Mouse (Mus musculus): ENCODE data around the gene Patj. TPM values are rescaled to one million over a fixed set of nuclear protein-coding genes. Genes with fewer than 3 reads are reported as not detected.

Patj gene
- polyA plus RNA-seq, 1 experiment from 2014 or later = 6.8 TPM

DNA sequence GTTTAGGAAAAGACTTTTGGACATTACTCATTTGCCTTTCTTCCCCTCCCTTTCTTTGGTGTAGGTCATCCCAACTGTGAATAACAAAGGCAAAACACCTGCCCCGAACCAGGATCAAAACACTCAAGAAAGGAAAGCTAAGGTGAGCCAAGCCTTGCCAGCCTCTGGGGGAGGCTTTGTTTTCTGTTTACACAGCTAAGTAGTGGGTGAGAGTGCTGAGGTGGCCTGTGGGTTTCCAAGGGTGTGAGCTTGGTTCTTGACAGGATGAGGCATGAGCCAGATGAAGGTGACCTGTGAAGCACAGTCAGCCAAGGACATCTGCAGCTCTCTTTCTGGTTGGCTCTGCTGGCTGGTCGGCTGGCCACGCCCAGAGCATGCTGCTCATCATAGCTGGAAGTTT lies 139.9 kb downstream of the Patj start:
- Histone ChIP-seq H3K27ac (no peak overlapping the region), H3K27me3 (replicated peaks) (no peaks in the 10 kb centered on the region), H3K9ac (no peak overlapping the region), H3K4me2 (replicated peaks) (no peak overlapping the region), H3K4me3 (no peak overlapping the region), H3K4me1 (no peaks in the 10 kb centered on the region), H3K36me3 (no peaks in the 10 kb centered on the region), H3K9me3 (no peaks in the 10 kb centered on the region)
- 82% methylated on average over 3 of the region's 3 CpGs for WGBS
- no peak for ATAC-seq (ENCODE audit: low FRiP score, low read depth)

DNA sequence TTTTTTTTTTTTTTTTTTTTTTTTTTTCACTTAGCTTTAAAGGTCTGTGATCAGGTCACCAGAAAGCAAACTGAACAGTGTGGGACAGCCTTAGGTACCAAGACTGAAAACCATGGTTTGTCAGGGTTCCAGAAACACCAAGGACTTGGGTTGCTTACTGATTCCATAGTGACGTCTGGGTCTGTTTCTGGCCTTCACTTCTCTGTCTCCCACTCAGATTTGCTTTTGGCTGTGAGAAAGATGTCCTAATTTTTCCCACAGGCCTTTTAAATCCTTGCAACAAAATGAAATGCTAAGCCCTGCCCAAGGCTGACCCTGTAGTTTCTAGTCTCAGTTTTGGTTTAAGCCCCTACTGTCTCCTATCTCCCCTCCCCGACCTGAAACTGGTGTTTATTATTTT lies 146.0 kb downstream of the Patj start:
- no peak overlapping the region for H3K27ac ChIP-seq
- no peaks in the 10 kb centered on the region for H3K9me3 ChIP-seq
- ATAC-seq (ENCODE audit: low FRiP score, low read depth) = no peak
- H3K4me1 ChIP-seq = peaks cover 4% of the 10 kb centered on the region; the same call in 1 of the 2 replicates
- WGBS = 82% methylated on average over 2 of the region's 2 CpGs
- no peaks in the 10 kb centered on the region for H3K27me3 ChIP-seq (replicated peaks)
- no peak overlapping the region for H3K9ac ChIP-seq
- no peaks in the 10 kb centered on the region for H3K36me3 ChIP-seq
- H3K4me3 ChIP-seq = no peak overlapping the region
- no peak overlapping the region for H3K4me2 ChIP-seq (replicated peaks)

GRCm38 (mm10) chr4:98543001-98543400 lies 147.4 kb downstream of the Patj start:
- no peak overlapping the region for H3K4me3 ChIP-seq
- no peaks in the 10 kb centered on the region for H3K9me3 ChIP-seq
- 72% methylated on average over 3 of the region's 3 CpGs for WGBS
- H3K27me3 ChIP-seq (replicated peaks) = no peaks in the 10 kb centered on the region
- no peak overlapping the region for H3K27ac ChIP-seq
- no peak overlapping the region for H3K4me2 ChIP-seq (replicated peaks)
- no peak for ATAC-seq (ENCODE audit: low FRiP score, low read depth)
- H3K9ac ChIP-seq = no peak overlapping the region
- H3K4me1 ChIP-seq = peaks cover 10% of the 10 kb centered on the region
- no peaks in the 10 kb centered on the region for H3K36me3 ChIP-seq

- Histone ChIP-seq H3K36me3 (no peaks in the 10 kb centered on the region), H3K9ac (no peak overlapping the region), H3K4me3 (no peak overlapping the region), H3K27ac (no peak overlapping the region), H3K4me1 (peaks cover 10% of the 10 kb centered on the region), H3K4me2 (replicated peaks) (no peak overlapping the region), H3K9me3 (no peaks in the 10 kb centered on the region), H3K27me3 (replicated peaks) (no peaks in the 10 kb centered on the region)
- 29% methylated on average over 1 of the region's 1 CpGs for whole genome bisulfite sequencing
- ATAC-seq (ENCODE audit: low FRiP score, low read depth) = no peak
Measured at GRCm38 (mm10) chr4:98545376-98545775, 149.8 kb downstream of the Patj start.

- H3K36me3 ChIP-seq = no peaks in the 10 kb centered on the region
- no peak overlapping the region for H3K9ac ChIP-seq
- no peak for ATAC-seq (ENCODE audit: low FRiP score, low read depth)
- peaks cover 10% of the 10 kb centered on the region for H3K4me1 ChIP-seq
- no peak overlapping the region for H3K4me2 ChIP-seq (replicated peaks)
- H3K27ac ChIP-seq = no peak overlapping the region
- H3K9me3 ChIP-seq = no peaks in the 10 kb centered on the region
- no peak overlapping the region for H3K4me3 ChIP-seq
- 46% methylated on average over 12 of the region's 12 CpGs for WGBS
- H3K27me3 ChIP-seq (replicated peaks) = no peaks in the 10 kb centered on the region
Measured at GRCm38 (mm10) chr4:98546456-98547176, 151.0 kb downstream of the Patj start.

DNA sequence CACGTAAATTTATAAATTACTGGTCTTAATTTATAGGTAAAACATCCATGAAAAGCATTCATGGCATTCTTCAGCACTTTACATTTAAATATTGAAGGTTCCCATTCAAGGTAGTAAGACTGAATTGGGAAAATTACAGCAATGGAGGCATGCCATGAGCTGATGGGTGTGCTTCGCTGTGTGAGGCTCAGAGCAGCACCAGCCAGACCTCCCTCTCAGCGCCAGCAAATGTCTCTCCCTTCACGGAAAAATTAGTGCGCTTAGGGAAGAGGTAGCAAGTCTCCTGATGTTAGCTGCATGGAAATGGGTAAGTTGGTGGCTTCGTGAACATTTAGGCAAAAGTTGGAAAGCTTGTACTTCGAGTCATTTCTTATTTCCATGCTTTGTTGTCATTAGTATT lies 153.9 kb downstream of the Patj start:
- no peak overlapping the region for H3K9ac ChIP-seq
- 86% methylated on average over 7 of the region's 7 CpGs for WGBS
- no peaks in the 10 kb centered on the region for H3K27me3 ChIP-seq (replicated peaks)
- H3K36me3 ChIP-seq = no peaks in the 10 kb centered on the region
- H3K9me3 ChIP-seq = no peaks in the 10 kb centered on the region
- no peak overlapping the region for H3K4me2 ChIP-seq (replicated peaks)
- H3K4me3 ChIP-seq = no peak overlapping the region
- no peak for ATAC-seq (ENCODE audit: low FRiP score, low read depth)
- H3K4me1 ChIP-seq = peaks cover 10% of the 10 kb centered on the region
- H3K27ac ChIP-seq = no peak overlapping the region

DNA sequence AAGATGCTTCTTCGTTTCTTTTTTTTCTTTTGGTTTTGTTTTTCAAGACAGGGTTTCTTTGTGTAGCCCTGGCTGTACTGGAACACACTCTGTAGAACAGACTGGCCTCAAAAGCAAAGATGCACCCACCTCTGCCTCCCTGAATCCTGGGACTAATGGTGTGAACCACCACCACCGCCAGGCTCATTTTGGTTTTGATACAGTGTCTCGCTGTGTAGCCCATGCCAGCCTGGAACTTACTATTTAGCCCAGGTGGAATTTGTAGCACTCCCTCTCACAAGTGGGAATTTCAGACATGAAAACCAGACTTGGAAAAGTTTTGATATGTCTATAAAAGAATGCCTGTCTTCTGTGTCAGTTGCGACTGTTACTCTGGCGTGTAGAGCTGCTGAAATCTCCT lies 154.5 kb downstream of the Patj start:
- no peak for ATAC-seq (ENCODE audit: low FRiP score, low read depth)
- H3K36me3 ChIP-seq = no peaks in the 10 kb centered on the region
- no peaks in the 10 kb centered on the region for H3K9me3 ChIP-seq
- H3K4me2 ChIP-seq (replicated peaks) = no peak overlapping the region
- H3K4me3 ChIP-seq = no peak overlapping the region
- H3K27me3 ChIP-seq (replicated peaks) = no peaks in the 10 kb centered on the region
- H3K27ac ChIP-seq = no peak overlapping the region
- peaks cover 10% of the 10 kb centered on the region for H3K4me1 ChIP-seq
- H3K9ac ChIP-seq = no peak overlapping the region
- 93% methylated on average over 5 of the region's 5 CpGs for WGBS

DNA sequence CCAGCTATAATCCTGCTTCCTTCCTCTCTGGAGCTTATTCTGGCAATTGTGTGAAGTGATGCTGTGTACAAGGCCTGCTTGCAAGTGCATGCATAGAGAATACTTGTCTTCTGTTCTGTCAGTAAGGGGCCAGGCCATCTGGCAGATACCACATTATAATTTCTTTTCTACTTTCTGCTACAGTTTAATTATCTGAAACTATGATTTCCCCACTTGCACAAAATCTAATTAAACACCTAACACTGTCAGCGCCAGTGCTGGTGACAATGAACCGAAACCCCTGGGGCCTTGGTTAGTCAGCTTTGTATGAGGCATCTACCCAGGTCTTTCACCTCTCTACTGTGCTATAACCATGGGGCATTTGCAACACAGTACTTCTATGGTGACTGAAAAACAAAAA lies 160.1 kb downstream of the Patj start:
- H3K4me1 ChIP-seq = no peaks in the 10 kb centered on the region
- no peaks in the 10 kb centered on the region for H3K36me3 ChIP-seq
- H3K27me3 ChIP-seq (replicated peaks) = no peaks in the 10 kb centered on the region
- H3K4me2 ChIP-seq (replicated peaks) = no peak overlapping the region
- H3K9me3 ChIP-seq = no peaks in the 10 kb centered on the region
- H3K27ac ChIP-seq = no peak overlapping the region
- 86% methylated on average over 2 of the region's 2 CpGs for WGBS
- H3K4me3 ChIP-seq = no peak overlapping the region
- ATAC-seq (ENCODE audit: low FRiP score, low read depth) = no peak
- no peak overlapping the region for H3K9ac ChIP-seq

DNA sequence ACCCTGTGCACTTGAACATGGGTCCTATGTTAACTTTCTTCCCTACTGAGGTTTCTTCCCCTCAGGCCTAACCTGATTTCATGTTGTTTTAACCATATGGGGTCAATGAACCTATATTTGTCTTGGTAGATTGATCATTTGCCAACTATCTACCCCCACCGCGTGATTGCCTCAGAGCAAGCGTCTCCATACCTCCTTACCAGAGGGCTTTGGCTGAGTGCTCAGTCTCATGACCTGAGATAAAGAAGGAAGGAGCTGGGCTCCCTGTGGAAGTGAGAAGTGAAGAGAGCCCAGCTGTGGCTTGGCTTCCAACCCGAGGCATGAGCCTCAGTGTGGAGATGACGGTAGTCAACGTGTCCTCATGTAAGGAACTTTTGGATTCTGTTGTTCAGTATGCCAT lies 160.9 kb downstream of the Patj start:
- Histone ChIP-seq H3K27ac (no peak overlapping the region), H3K36me3 (no peaks in the 10 kb centered on the region), H3K4me2 (replicated peaks) (no peak overlapping the region), H3K4me3 (no peak overlapping the region), H3K27me3 (replicated peaks) (no peaks in the 10 kb centered on the region), H3K4me1 (no peaks in the 10 kb centered on the region), H3K9ac (no peak overlapping the region), H3K9me3 (no peaks in the 10 kb centered on the region)
- WGBS = 95% methylated on average over 6 of the region's 6 CpGs
- no peak for ATAC-seq (ENCODE audit: low FRiP score, low read depth)

DNA sequence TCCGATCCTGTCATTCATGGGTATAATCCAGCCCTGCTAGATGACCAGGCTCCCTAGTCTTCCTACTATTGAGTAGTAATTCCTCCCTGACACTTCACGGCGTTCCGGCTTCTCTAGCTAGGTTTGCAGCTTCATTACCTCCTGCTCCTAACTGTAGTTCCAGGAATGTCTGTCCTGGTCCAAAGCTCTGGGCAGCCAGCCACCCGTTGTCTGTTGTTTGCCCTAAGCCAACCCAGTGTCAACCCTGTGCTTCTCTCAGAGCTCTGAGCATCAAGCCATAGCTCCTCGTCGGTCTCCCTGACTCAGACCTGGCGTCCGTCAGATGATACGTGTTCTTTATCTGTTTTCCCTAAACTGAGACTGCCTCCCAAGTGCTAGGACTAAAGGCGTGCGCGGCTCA lies 161.6 kb downstream of the Patj start:
- no peak overlapping the region for H3K4me3 ChIP-seq
- no peaks in the 10 kb centered on the region for H3K9me3 ChIP-seq
- H3K9ac ChIP-seq = no peak overlapping the region
- H3K27ac ChIP-seq = no peak overlapping the region
- H3K36me3 ChIP-seq = no peaks in the 10 kb centered on the region
- 96% methylated on average over 13 of the region's 13 CpGs for WGBS
- no peak overlapping the region for H3K4me2 ChIP-seq (replicated peaks)
- ATAC-seq (ENCODE audit: low FRiP score, low read depth) = no peak
- H3K27me3 ChIP-seq (replicated peaks) = no peaks in the 10 kb centered on the region
- H3K4me1 ChIP-seq = no peaks in the 10 kb centered on the region

DNA sequence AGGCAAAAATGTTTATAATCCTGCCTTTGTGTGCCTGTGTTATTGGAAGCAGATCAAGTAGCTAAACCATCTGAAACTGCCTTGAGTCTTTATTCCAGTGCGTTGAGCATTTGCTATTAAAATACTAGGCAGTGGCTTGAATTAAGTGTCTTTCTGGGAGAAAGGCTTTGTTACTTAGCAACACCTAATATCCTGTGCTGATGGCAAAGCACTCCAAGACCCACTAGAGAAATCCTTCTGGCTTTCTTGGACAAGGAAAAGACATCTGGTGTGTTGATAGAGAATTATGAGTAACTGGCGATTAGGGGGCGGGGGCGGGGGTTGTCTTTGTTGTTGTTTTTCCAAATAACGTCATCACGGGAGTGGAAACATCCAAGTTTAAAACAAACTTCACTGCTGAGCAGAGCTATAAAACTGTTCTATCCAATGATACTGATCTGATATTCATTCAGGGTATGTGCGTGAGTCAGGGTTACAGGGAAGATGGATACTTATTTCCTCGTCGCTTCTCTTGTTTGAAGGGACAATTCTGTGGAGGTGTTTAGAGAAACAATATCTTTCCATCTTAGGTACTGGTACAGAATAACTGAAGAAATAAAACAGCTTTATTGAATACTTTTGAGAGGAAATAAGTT lies 164.7 kb downstream of the Patj start:
- ATAC-seq (ENCODE audit: low FRiP score, low read depth) = no peak
- Histone ChIP-seq H3K9me3 (no peaks in the 10 kb centered on the region), H3K4me2 (replicated peaks) (no peak overlapping the region), H3K27ac (no peak overlapping the region), H3K36me3 (no peaks in the 10 kb centered on the region), H3K27me3 (replicated peaks) (no peaks in the 10 kb centered on the region), H3K9ac (no peak overlapping the region), H3K4me3 (no peak overlapping the region), H3K4me1 (no peaks in the 10 kb centered on the region)
- WGBS = 79% methylated on average over 9 of the region's 9 CpGs

DNA sequence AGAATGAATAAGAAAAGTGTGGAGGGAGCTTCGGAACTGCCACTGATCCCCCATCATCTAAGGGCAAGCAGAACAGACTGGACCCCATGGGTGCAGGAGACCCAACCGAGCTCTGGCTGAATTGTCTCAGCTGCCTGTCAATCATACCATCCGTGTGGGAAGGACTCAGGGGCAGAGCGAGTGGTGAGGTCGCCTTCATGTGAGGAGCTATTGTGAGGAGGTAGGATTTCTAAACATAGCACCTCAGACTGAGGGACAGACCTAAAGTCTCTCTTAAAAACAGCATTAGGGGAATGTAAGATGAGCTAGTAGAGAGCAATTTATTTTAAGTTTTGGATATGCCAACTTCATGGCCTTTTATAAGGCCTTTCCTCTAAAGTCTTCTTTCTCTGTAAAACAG lies 167.5 kb downstream of the Patj start:
- Histone ChIP-seq H3K9ac (no peak overlapping the region), H3K4me2 (replicated peaks) (no peak overlapping the region), H3K27ac (no peak overlapping the region), H3K4me3 (no peak overlapping the region), H3K9me3 (no peaks in the 10 kb centered on the region), H3K36me3 (no peaks in the 10 kb centered on the region), H3K27me3 (replicated peaks) (no peaks in the 10 kb centered on the region), H3K4me1 (no peaks in the 10 kb centered on the region)
- WGBS = 81% methylated on average over 5 of the region's 5 CpGs
- ATAC-seq (ENCODE audit: low FRiP score, low read depth) = no peak
